Mouse (Mus musculus) bone marrow, adult 2 months (tissue): Measurements from ENCODE around the gene Tle4.

Experiments
- CTCF ChIP-seq: fragments of 200-500 bp; IDR thresholded peaks from 2 replicates; pipeline ENCODE4 v1.5.1; 2011; ENCODE audit warnings: low read length, control low read depth; ENCODE audit not compliant: control insufficient read depth, insufficient read depth
- POLR2A ChIP-seq: fragments of 200-500 bp; IDR thresholded peaks from 2 replicates; pipeline ENCODE4 v1.6.1; 2011; ENCODE audit warnings: low read depth, mild to moderate bottlenecking, control low read depth, low read length, borderline replicate concordance; ENCODE audit not compliant: control insufficient read depth

GRCm38 (mm10) chr19:14424016-14424964, 173.6 kb downstream of the Tle4 start:
- TF ChIP-seq POLR2A (no peak), CTCF (no peak)
